Mouse (Mus musculus) liver (tissue): ENCODE results near the gene Ncor2.
A peak's percentile ranks its signal among the peaks of the same experiment; 100 is the strongest.

ENCODE experiments used
- DNase-seq: peaks from one replicate; pipeline ENCODE4 v3.0.0-alpha.2; 2020; ENCODE audit warnings: mixed read lengths

Gene Ncor2

GRCm38 (mm10) chr5:125190105-125190813 is 11.2 kb upstream of the Ncor2 start:
- DNase-seq = no peak

GRCm38 (mm10) chr5:125189625-125190024 is 10.6 kb upstream of the Ncor2 start:
- DNase-seq = peak; percentile 79

GRCm38 (mm10) chr5:125188812-125189598 is 10.0 kb upstream of the Ncor2 start:
- DNase-seq = peak; percentile 29

GRCm38 (mm10) chr5:125184826-125185225 is 5.8 kb upstream of the Ncor2 start:
- DNase-seq = peak; percentile 44

GRCm38 (mm10) chr5:125183321-125184003 is 4.4 kb upstream of the Ncor2 start:
- peak; percentile 48 for DNase-seq

DNA sequence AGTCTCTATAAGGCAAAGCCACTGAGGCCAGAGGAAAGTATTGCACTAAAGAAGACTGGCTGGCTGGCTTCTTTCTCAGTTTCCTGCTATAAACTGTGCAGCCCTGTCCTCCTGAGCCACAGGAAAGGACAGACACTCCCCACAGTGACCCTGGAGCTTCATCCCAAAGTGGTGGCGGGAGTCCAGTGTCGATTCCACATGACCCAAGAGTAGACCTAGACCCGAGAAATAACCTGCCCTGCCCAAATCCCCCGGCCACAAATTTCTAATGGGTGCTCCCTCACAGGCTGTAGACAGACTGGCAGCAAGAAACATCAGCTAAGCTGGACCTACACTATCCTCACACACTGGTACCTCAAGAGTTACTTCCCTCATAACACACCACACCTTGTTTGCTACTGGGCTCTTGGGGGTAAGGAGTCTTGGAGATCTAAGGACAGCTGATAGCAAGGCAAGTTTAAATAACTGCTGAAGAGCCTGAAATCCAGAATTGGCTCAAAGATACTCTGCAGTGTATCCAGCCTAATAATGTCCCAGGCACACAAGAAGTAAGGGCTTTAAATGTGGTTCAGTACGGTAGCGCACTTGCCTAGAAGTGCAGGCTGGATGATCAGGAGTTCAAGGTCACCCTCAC is 1.7 kb upstream of the Ncor2 start:
- no peak for DNase-seq

- peak; percentile 48 for DNase-seq
Observed at GRCm38 (mm10) chr5:125179735-125180629, 963 bp upstream of the Ncor2 start.

- peak; percentile 53 for DNase-seq
Observed at GRCm38 (mm10) chr5:125178171-125179006, 630 bp downstream of the Ncor2 start.

DNA sequence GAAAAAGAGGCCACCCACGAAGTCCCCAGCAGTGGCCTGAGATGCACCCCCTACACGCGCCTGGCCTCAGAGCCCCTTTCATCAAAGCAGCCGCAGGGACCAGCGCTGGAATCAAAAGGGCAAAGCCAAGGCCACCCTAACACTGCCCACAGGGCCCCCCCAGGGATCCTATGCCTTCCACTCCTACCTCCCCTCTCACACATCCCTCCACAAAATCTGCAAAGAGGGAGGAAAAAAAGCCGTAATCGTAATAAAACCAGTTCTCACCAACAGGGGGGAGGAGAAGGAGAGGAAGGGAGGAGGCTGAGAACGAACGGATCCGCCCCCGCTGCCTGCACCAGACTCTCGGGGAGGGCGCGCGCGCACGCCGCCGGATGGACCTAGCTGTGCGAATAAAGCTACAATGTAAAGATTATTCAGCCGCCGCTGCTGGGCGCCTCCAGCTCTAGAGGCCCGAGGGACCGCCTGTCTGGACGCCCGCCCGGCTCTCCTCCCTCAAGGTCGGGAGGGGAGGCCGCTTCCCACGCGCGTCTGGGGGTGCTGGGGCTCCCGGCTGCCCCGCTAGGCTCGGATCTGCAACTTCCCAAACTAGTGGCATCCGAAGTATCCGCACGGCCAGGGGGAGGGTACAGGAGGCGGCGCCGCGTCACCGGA is 1.4 kb downstream of the Ncor2 start:
- DNase-seq = peak; percentile 79

DNA sequence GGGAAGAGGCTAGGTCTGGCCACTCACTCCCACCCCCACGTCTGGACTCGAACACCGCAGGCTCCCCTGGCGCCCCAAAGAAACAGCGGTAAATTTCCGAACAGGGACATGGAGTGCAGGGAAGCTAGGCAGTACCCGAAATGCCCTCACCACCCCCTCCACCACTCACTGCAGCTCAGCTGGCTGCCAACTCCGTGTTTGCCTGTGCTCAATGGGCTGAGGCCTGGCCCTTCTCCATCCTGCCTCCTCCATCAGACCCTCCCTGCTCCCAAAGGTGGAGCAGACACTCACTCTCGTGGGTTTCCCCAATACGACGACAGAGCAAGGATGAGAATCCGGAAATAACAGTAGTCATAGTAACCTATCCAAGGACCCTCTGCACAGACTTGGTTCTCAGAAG is 2.2 kb downstream of the Ncor2 start:
- DNase-seq = no peak

DNA sequence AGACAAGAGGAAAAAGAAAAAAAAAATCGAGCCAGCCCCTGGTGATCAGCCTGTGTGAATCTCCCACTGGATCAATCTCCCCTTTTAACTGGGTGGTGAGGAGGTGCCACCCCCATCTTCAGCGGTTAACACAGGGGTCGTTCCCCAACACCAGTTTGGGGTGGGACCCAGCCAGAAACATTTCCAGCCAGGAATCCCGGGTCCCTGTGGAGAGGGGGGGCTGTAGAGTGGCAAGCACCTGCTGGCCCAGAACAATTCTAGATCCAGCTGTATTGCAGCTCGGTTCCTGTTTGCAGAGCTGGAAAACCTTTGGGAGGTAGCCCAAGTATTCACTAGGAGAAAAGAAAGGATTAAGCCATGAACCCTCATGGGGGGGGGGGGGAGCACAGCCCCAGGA is 2.7 kb downstream of the Ncor2 start:
- DNase-seq = no peak

GRCm38 (mm10) chr5:125175673-125176369 is 3.2 kb downstream of the Ncor2 start:
- DNase-seq = no peak

- DNase-seq = no peak
Observed at GRCm38 (mm10) chr5:125174726-125175672, 4.0 kb downstream of the Ncor2 start.

- DNase-seq = no peak
Observed at GRCm38 (mm10) chr5:125173868-125174267, 5.2 kb downstream of the Ncor2 start.

DNA sequence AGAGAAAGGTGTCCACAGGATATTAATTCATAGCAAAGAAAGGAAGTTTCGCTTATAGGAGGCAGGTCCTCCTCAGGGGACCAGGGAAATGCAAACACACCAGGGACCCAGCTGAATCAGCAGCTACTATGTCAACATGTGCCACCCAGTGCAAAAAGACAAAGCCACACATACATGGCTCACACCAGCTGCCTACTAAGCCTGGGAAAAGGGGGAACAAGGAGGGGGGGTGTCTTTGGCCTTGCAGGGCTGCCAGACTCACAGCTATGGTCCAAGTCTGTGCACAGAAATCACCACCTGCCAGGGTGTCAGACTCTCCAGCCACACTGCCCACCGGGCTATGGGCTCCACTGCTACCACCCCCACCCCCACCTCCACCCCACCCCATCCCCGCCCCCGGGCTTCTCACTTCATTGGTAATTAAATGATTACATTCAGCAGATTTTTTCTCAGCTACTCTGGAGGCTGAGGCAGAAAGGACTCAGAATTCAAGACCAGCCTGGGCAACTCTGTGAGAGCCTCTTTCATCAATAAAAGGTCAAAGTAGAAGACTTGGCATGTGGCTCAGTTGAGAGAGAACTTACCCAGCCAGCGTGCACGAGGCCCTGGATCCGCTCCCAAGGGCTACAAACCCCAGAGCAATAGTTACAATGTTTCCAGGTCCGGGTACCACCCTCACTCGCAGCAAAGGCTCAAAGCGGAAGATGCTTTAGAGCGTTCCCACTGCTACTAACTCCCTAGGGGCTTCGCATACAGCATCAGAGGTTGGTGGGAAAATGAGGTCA is 6.0 kb downstream of the Ncor2 start:
- DNase-seq = no peak

DNA sequence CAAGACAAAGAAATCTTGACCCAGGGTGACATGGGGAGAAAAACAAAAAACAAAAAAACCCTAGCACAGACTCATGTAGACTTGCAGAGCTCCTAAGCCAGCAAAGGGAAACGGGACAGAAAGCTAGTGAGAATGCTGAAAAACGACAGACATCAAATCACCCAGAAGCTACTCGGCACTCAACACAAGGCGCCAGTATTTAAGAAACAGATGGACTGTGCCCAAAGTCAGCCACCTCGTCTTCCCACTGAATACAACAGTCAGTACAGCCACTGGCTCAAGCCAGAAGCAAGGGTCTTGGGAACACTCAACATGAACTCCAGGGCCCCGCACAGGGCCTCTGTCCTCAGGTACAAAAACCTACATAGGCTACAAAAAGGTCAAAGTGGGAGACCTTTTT is 7.8 kb downstream of the Ncor2 start:
- no peak for DNase-seq

- DNase-seq = no peak
Observed at GRCm38 (mm10) chr5:125170107-125170842, 8.7 kb downstream of the Ncor2 start.
